Mouse (Mus musculus): Measurements from ENCODE around the gene Rnf11.

GRCm38 (mm10) chr4:109477454-109477853, 7.1 kb downstream of the Rnf11 start:
- TF ChIP-seq CTCF (IDR thresholded peaks at IDR 0.05; ENCODE audit: borderline replicate concordance, insufficient read depth, low read depth, low read length) (no peak), POLR2A (IDR thresholded peaks at IDR 0.05; ENCODE audit: borderline replicate concordance, insufficient read depth, low read length) (no peak)

Measured in cerebellum, adult 2 months (tissue).